Mouse (Mus musculus) inflammation-experienced regulatory T-cells, adult 6 months (primary cell): ENCODE measurements around the gene Akap5. TPM values are rescaled to one million over a fixed set of nuclear protein-coding genes. Genes with fewer than 3 reads are reported as not detected.

Experiments used
- ATAC-seq: one replicate; pipeline ENCODE4 v1.8.0; 2017
- polyA plus RNA-seq, 3 experiments: library from polyadenylated mRNA; unstranded; fragments of 100-300 nt; shearing (Covaris generic); gene quantifications; one replicate each; pipeline ENCODE4 v1.2.1; 2017

Akap5 gene
- polyA plus RNA-seq, 3 experiments from 2014 or later: 1.6 to 4.6 (median 3.1) TPM

DNA sequence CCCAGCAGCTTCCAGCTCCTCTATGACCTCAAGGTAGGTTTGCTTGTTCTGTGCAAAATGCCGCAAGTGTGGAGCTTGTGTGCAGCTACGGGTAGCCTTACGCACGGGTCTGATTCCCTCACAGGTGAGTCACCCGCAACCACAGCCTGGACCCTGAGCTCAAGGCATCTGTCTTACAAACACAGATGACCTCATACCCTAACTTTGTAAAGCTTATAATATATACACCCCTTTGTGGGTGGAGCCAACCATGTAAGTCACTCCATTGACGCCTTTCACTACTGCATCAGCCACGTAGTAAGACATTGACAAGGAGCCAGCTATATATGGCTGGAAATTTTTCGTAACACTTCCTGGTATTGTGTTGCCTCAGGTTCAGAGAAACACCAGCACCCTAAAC, 12.7 kb upstream of the Akap5 start:
- ATAC-seq: no peak

DNA sequence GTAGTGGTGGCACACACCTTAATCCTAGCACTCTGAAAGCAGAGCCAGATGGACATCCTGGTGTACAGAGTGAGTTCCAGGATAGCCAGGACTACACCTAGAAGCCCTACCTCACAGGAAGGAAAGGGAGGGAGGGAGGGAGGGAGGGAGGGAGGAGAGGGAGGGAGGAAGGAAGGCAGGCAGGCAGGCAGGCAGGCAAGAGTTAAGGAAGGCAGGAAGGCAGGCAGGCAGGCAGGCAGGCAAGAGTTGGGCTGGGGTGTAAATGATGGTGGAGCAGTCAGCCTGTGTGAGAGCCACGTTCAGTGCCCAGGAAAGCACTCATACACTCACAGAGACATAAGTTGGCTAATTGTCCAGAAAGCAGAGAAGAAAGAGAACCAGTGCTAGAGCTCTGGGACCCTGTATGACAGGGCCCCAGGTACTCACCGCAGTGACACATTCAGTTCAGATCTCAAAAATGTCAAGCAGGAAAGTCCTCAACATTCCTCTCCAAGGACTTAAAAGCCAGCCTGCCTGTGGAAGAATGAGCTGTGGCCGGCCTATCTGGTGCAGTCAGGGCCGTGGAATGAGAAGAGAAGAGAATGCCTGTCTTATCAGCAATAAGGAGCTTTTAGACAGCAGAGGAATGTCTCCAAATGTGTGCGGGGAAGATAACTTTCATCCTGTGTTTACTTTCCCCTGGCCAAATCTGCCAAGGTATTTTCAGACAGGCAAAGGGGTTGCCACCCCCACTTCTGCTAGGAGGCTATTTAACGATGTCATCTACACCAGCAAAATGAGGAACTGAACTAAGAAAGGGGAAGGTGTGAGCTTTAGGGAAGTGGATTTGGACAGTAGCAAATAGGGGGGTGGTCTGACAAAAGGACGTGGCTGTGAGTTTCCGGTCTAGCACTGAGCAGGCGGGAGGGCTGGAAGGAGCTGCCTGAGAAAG, 6.1 kb upstream of the Akap5 start:
- ATAC-seq: no peak

DNA sequence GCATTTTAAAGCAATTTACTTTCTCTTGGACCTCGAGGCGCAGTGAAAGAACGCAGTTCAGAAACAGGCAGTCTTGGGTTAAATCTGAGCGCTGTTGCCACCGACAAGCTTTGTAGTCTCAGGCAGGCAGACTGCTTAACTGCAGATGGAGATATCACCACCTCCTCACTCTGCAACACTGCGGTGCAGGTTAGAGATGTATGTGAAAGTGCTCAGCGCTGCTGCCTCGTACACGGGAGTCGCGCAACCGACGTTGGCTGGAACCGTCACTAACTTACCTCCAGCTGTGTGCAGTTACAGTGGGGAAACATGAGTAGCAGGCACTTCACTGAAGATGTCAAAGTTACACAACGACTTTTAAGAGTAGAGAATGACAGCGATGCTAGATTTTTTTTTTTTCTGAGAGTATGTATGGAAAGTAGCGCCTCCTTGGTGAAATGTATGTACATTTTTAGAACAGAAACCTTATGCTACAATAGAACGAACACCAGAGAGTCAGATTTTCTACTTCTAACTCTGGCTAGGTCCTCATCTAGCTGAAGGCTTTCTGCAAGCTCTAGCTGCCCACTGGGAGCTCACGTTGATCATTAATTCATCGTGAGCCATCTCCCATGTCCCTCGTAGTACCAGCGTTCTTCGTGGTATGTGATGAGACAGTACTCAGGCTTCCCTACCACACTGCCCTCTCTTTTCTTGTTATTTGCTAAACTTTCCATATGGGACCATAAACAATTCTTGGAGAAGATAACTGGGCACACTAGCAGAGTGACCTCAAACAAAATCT, 1.9 kb downstream of the Akap5 start:
- no peak for ATAC-seq

DNA sequence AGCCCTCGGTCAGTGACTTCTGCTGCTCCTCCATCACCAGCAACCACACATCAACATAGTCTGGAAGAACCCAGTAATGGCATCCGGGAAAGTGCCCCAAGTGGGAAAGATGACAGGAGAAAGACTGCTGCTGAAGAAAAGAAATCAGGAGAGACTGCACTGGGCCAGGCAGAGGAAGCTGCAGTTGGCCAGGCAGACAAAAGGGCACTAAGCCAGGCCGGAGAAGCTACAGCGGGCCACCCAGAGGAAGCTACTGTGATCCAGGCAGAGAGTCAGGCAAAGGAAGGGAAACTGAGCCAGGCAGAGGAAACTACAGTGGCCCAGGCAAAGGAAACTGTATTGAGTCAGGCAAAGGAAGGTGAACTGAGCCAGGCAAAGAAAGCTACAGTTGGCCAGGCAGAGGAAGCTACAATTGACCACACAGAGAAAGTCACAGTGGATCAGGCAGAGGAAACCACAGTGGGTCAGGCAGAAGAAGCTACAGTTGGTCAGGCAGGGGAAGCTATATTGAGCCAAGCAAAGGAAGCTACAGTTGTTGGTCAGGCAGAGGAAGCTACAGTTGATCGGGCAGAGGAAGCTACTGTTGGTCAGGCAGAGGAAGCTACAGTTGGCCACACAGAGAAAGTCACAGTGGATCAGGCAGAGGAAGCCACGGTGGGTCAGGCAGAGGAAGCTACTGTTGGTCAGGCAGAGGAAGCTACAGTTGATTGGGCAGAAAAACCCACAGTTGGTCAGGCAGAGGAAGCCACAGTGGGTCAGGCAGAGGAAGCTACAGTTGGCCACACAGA, 4.1 kb downstream of the Akap5 start:
- no peak for ATAC-seq

DNA sequence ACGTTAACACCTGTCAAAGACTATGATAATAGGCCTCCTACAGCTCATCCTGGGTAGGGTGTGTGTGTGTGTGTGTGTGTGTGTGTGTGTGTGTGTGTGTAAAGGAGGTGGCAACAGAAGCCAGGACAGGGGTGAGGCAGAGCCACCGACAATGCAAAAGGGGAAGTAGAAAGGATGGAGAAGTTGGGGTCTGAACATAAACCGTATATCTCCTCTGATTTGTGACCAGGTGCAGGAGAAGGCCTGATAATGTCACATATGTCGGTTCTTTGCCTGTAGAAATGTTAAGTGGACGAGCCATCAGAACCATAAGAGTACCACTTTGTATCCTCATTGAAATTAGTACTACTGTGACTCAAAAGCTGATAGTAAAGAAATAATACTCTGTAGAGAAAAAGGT, 9.0 kb downstream of the Akap5 start:
- ATAC-seq: no peak

DNA sequence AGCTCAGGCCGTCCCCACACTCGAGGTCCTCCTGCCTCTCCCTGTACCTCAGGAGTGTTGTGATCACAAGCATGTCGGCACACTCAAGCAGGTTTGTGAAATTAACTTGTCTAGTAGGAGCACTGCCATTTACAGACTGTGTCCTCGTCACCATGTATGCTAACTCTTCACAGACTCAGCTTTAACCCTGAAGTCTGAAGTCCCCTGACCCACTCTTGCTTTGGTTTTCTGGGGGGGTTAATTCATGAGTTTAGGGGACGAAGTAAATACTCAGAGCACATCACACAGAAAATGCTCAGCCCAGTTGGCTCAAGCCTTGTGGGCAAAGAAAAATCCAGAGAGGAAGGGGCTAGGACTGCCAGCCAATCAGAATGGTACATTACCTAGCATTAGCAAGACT, 10.9 kb downstream of the Akap5 start:
- ATAC-seq: no peak

DNA sequence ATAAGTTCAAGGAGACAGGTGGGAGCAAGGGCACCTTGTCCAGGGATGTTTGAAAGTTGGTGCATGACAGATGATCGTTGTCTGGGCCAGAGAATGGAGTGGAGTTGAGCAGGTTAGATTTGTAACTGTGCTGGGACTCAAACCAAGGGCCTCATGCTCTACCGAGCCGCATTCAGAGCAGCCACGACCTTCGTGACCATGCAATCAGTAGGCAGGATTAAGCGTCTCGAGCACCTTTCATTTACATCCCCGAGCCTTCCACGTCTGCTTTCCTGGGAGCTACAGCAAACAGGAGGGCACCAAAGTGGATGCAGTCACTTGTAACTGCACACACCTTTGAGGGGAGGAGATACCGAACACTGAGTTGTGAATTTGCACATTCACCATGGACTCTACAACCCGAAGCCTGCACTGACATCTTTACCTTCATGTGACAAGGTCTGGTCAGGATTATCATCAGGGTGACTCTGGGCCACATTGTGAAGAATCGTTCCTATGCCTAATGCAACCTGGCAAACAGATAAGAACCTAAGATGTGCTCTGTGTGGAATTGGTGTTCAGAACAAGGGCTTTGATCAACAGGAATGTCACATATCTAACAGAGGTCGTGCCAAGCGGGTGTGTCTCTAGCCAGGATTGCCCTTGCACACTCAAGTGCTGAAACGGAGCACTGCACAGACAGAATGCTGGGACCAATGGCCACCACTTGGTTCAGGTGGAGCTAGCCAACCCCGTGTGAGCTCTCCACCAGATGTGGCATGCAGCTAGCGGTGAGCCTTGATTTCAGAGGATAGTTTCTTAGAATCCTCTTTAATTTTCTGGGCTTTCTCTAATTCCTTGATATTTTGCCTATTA, 11.6 kb downstream of the Akap5 start:
- ATAC-seq: no peak

DNA sequence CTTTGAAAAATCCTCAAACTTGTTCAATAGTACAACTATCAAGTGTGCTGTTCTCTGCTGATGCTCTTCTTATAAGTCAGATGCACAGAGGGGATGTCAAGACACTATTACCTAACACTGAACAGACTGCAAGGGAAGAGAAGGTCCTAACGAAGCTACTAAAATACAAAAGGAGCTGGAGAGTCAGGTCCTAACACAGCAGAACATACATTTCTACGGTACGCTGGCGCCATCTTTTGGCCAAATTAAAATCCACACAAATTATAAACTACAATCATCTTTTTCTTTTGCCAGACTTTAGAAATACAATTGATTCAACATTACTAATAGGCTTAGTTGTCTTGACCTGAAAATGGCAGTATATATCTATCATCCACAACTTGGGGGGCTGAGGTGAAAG, 16.4 kb downstream of the Akap5 start:
- peak; percentile 43 for ATAC-seq

DNA sequence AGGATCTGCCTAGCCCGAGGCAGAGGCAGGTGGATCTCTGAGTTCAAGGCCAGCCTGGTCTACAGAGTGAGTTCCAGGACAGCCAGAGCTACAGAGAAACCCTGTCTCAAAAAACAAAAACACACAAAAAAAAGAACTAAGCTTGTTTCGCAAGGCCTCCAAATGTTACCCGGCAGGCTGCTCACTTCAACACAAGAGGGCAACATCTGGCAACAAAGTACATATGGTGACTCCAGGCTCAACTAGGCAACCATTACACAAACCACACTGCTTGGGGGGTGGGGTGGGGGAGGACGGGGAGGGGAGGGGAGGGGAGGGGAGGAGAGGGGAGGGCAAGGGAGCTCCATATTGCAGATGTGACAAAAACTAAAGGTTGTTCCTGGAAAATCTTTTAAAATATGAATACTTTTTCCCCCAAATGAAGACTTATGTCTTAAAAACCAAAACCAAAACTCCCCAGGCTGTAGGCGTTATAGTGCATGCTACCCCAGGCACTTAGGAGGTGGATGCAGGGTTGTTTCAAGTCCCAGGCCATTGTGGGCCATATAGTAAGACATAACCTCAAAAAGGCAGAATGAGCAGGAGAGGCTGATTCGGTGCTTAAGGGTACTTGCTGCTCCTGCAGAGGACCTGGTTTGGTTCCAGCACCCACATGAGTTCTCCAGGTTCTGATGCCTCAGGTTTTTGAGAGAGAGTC, 21.2 kb downstream of the Akap5 start:
- ATAC-seq: peak; percentile 84

DNA sequence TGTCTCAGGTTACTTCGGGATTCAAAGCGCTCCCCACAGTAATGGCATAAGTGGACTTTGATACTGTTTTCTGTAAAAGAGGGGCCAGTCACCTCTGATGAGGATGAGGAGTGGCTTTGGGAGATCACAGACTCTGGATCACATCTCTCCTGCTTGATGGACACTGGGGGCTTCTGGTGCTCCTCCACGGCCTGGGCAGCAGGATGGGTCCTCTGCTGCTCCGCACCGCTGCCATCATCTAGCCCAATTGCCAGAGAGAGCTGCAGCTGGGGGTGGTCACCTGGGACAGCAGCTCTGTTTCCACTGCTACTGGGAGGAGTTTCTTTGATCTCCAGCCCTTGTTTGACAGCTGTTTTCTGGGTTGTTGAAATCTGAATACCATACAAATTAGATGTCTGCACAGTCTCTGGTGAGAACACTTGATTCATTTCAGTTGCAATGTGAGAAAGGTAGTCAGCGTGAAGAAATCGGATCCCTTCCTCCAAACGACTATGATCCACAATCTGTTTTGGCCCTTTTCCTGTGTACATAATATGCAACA, 25.1 kb downstream of the Akap5 start:
- no peak for ATAC-seq

DNA sequence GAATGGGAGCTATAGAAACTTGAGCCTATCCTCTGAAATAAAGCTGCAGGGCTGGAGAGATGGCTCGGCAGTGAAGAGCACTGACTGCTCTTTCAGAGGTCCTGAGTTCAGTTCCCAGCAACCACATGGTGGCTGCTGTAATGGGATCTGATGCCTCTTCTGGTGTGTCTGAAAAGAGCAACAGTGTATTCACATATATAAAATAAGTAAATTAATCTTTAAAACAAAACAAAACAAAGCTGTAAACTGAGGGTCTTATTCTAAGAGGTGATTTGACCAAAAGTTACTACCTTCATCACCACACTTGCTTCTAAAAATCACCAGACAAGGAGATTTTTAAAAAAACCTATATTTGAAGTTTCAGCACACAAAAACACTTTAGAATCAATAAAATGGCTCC, 36.2 kb downstream of the Akap5 start:
- ATAC-seq: no peak

DNA sequence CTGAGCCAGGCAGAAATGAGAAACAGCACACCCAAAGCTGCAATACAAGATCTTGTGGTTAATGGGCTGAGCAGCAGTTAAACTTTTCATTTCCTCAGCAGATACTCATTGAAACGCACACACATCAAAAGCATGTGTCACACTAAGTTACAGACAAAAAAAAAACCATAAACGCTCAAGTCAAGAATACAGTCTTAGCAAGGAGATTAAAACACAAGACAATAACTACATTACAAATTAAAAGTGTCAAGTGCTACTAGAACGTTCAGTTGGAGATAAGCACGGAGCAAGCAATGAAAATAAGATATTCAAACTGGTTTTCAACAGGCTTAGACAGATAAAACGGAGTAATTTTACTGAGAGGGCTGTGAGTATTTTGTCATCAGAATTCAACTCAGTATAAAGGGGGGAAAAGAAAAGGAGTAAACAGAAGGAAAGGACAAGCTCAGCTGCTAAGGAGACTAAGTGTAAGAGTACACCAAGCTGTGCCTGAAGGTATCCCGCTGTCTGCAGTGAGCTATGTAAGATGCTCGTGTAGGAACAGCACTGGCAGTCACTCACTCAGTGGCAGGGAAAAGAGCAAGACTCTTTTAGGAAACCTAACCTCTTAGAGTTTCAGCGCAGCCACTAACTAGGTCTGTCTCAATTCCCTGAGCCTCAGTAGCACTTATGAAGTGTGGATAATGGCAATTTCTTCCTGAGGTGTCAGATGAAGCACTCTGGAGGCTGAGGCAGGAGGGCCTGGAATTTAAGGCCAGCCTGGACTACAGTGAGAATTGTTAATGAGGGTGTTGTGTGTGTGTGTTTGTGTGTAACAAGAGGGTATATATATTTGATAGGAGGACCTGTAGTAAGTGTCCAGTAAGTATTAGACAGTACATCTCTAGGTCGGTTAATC, 37.0 kb downstream of the Akap5 start:
- peak; percentile 67 for ATAC-seq

DNA sequence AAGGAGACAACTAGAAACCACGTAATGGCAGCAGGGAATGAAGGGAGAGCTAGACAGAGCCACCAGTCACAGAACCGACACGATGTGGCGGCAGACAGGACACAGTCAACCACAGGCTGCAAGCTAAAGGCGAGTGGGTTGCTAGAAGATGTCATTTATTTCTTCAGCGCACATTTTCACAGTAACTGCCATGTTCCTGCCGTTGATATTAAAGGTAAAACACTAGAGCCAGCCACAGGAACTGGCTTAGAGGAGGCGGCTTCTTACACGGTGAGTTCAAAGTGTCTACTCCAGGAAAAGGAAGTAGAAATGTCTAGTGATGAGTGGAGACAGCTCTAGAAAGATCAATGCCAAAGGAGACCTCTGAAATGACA, 37.6 kb downstream of the Akap5 start:
- ATAC-seq: peak; percentile 75

DNA sequence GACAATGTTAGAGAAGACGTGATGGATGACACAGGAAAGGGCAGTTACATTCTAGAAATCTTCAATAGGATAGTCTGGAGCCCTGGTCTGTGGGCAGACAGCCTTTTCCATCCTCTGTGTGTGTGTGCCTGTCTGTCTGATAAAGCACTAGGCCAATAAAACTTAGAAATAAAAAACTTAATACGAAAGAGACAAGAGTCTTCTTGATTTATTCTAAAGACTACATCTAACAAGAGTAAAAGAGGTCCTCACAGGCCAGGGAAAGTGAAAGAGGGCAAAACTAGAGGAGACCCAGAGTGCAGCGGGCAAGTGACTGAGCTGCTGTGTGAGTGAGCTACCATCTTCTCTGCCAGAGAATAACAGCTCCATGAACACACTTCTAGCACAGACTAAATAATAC, 41.6 kb downstream of the Akap5 start:
- ATAC-seq: no peak

DNA sequence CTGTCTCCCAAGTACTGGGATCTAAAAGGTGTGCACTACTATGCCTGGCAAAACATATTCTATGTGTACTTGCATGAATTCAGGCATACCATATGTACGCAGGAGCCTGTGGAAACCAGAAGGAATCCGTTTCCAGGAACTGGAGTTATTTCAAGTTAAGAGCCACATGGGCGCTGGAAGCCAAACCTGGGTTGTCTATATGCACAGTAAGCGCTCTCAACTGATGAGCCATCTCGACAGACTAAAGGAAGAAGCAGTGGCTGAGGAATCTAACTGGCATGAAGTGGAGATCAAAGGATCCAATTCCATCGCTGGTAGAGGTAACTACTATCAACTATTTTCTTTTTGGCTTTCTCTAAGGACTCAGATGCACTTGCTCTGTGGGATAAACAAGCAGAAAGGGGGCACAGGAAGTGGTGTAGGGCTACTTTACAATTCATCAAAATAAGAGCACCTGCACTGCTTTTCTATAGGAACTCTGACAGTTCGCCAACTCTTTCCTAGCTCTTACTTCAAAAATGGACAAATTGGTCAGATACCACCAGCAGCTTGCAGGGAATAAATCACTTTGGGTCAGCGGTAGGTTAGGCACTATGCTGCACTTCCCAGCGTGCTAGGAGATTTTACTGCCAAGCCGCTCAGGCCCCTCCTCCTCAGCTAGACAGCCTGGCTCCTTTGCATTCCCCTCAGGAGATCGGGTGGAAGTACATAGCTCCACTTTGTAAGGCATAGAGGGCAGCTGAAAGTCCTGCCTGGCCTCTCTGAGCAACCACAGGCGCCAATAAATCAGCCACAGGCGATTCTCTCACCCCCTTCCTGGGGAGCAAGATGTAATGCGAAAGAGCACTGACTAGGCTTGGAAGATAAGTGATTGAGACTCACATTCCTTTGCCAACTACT, 42.7 kb downstream of the Akap5 start:
- peak; percentile 38 for ATAC-seq

DNA sequence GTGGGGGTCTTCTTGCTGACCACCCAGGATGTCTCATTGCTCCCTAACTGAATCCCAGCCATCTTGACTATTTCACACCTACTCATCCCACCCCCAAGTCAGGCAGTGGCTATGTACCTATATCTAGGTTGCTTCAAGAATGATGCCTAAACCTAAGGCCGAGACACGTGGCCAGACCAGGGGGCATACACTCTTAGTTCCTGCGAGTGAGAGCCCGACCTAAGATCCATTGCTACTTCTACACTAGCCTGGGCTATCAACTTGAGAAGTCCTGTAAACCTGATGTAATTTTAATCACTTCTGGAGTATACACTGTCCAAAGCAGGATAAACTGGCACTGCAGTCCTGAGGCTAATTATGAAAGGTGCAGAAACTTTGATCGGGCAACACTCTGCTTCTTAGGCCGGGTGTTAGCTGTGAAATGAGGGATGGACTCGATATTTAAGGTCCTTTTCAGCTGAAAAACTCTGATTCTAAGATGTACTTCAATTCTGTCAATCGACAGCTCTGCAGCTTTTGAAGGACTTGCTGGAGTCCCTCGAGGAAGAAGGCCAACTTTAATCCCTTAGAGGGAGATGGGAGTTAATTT, 43.6 kb downstream of the Akap5 start:
- ATAC-seq: no peak

DNA sequence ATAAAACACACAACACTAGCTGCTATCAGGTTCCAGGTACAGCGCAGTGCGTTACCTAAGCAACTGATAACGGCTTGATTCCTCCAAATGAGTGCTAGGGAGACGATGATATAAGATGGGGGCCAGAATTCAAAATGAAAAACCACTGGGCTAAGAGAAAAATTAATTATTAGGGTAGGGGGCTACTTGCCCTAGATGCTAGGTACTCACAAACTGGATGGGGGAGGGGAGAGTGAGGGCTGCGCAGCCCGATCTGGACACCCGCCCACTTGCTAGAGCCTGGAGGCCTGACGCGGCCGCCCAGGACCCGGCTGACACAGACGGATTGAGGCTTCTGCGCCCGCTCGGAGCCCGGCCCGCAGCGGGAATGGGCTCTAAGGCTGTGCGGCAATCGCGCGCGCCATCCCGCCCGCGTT, 44.1 kb downstream of the Akap5 start:
- ATAC-seq: no peak

DNA sequence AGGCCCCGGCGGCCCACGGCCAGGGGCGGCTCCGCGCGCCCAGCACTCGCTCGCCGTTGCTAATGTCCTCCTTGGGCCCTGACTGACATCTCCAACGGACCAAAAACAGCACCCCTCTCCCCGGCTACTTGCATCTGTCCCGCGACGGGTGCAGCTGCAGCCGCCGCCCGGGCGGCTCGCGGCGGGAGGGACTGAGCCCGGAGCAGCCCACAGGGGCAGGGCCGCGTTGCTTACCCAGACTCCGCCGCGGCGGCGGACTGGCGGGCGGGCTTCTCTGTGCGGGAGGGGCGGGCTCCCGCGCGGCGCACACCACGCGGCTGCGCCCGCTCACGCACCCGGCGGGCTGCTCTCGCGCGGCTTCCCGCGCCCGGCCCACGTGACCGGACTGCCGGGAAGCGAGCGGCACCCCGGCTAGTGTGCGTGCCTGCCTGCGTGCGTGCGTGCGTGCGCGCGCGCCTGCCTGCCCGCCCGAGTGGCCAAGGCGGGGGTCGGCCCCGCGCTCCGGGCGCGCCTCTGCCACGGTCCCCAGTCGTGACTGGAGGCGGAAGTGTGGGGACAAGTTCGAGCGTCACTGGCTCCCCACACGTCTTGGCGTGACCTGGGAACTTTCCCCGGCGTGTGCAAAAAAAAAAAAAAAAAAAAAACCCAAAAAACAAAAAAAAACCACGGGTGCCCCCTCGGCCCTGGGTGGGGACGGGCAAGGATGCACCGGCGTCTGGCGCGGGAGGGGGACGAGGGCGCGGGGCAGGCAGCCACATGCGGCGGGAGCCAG, 44.7 kb downstream of the Akap5 start, which contains the start of gene Zbtb25:
Zbtb25 (minus strand) TSS at position 397 of the 772 bp plus-strand sequence.
- ATAC-seq: peak; percentile 36
